Mouse (Mus musculus) right cerebral cortex, postnatal 4 days (tissue): ENCODE measurements around the gene 1700025G04Rik.

Experiments
- DNase-seq: peaks from one replicate; pipeline ENCODE4 v3.0.0-alpha.2; 2022

1700025G04Rik gene

DNA sequence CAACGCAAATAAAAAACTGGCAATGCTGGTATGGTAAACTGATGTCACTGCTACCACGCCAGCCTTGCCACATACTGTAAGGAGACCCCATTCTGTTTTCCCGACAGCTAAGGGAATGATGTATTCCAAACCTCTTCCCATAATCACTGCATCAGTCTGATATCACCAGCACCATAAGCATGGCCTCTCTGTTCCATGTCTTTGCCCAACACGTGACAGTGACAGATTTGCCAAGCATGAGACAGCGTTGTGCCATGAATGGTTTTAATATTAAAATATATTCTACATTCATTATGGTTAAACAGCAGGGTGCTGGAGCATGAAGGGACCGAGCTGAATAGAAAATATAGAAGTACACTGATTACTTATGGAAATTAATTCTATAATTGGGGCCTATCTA lies 14.2 kb downstream of the 1700025G04Rik start:
- no peak for DNase-seq

DNA sequence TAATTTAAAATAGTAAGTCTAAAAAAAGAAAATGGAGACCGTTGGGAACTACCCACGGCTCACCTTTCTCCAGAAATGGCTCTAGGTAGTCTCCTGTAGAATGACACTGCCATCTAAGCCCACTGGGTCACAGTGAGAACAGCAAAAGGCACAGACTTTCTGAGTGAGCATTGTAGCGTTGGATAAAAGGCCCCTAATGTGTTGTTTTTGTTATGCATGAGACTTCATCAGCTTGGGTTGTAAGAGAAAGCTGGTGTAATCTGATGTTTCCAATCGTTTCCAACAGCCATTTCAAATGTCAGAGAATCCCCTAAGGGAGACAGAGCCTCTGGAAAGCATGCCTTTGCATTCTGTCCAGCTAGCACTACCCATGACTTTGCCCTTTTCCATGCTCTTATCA lies 19.5 kb downstream of the 1700025G04Rik start:
- no peak for DNase-seq

GRCm38 (mm10) chr1:152069745-152070144 lies 20.2 kb downstream of the 1700025G04Rik start:
- no peak for DNase-seq

- DNase-seq, result no peak
Measured at GRCm38 (mm10) chr1:152067919-152068318, 22.0 kb downstream of the 1700025G04Rik start.

- no peak for DNase-seq
Measured at GRCm38 (mm10) chr1:152065527-152065926, 24.4 kb downstream of the 1700025G04Rik start.

- no peak for DNase-seq
Measured at GRCm38 (mm10) chr1:152063357-152064145, 26.4 kb downstream of the 1700025G04Rik start.

- no peak for DNase-seq
Measured at GRCm38 (mm10) chr1:152061745-152062144, 28.2 kb downstream of the 1700025G04Rik start.

GRCm38 (mm10) chr1:152060265-152060664 lies 29.7 kb downstream of the 1700025G04Rik start:
- no peak for DNase-seq

- no peak for DNase-seq
Measured at GRCm38 (mm10) chr1:152058776-152059175, 31.1 kb downstream of the 1700025G04Rik start.

GRCm38 (mm10) chr1:152053112-152053511 lies 36.8 kb downstream of the 1700025G04Rik start:
- DNase-seq, result no peak

- no peak for DNase-seq
Measured at GRCm38 (mm10) chr1:152051858-152052257, 38.1 kb downstream of the 1700025G04Rik start.

DNA sequence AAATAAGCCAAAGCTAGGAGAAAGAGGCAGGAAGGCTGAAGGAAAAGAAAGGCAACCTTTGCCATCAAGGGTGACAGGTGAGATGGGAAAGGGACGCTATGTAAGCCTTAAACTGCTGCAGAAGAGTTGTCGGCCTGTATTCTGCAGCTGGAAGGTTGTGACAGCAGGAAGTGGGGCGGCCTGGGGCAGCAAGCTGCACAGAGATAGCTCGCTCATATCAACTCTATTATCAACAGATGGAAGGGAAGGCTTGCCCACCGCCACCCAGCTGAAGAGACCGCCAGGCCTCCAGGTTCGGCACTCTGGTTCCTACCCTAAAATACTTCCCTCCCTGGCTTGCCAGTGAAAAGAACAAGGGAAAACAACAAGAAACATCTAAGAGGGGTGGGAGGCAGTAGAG lies 39.9 kb downstream of the 1700025G04Rik start:
- no peak for DNase-seq

GRCm38 (mm10) chr1:152048291-152048690 lies 41.6 kb downstream of the 1700025G04Rik start:
- no peak for DNase-seq

- no peak for DNase-seq
Measured at GRCm38 (mm10) chr1:152047416-152047815, 42.5 kb downstream of the 1700025G04Rik start.

DNA sequence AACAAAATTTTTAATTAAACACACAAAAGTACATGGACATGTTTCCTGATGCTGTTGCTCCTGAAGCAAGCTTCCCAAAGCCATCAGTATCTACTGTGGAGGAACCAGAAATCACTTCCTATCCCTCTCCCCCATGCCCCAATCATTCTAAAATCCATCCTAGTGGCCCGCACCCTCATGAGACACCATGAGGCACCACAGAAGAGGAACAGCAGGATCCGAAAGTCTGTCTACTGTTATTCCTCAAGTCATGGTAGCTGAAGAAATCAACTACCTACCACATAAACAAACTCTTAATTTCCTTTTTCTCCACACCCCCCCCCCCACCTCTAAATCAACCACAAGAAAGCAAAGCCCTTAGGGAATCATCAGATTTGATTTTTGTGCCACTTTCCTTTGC lies 46.5 kb downstream of the 1700025G04Rik start:
- no peak for DNase-seq

GRCm38 (mm10) chr1:152042409-152042808 lies 47.5 kb downstream of the 1700025G04Rik start:
- DNase-seq, result no peak

DNA sequence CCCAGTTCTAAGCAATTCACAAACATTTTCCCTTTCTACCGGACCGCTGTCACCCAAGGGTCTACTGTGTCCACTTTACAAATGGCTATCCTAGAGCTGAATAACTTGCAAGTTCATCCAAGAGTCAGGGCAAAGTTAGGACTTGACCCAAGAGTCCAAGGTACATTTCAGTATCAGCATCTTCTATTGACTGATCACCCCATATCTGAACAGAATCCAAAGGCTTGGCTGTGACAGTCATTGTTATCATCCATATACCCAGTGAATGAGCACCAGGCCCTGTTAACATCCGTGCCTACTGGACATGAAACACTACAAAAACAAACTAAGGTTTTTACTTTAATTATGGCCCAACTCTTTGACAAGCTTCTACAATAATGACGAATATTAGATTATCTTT lies 48.9 kb downstream of the 1700025G04Rik start:
- DNase-seq, result no peak

DNA sequence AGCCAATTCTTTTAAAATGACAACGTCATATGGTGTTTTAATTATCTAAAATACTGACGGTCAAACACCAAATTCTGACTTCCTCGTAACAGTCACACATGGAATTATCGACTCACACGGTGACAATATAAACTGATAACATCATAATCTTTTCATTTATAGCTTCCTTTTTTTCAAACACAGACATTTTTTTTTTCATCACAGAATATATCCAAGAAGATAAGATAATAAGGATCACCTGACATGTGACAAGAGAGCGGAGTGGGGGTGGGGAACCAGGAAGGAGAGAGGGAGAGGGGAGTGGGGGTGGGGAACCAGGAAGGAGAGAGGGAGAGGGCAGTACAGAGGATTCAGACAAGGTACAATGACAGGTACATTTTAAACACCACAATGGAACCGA lies 49.9 kb downstream of the 1700025G04Rik start:
- no peak for DNase-seq

- DNase-seq, result no peak
Measured at GRCm38 (mm10) chr1:152039588-152039987, 50.3 kb downstream of the 1700025G04Rik start.

DNA sequence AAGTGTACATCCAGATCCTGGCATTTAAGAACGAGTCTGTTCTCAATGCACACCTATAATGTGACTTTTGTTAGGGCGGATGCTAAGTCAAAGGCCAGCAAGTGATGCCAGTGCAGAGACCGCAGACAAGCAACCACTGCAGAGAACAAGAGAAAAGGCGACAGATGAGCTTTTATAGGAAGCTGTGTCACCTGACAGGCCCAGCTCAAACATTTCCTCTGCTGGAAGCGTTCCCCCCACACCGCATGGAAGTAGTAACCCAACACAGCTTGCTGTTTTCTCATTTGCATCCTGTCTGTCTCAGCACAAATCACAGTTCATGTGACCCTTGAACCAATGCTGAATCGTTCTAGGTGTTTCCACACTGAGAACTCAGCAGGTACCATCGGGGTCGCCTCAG lies 51.8 kb downstream of the 1700025G04Rik start:
- no peak for DNase-seq

GRCm38 (mm10) chr1:152037589-152037988 lies 52.3 kb downstream of the 1700025G04Rik start:
- DNase-seq, result no peak

DNA sequence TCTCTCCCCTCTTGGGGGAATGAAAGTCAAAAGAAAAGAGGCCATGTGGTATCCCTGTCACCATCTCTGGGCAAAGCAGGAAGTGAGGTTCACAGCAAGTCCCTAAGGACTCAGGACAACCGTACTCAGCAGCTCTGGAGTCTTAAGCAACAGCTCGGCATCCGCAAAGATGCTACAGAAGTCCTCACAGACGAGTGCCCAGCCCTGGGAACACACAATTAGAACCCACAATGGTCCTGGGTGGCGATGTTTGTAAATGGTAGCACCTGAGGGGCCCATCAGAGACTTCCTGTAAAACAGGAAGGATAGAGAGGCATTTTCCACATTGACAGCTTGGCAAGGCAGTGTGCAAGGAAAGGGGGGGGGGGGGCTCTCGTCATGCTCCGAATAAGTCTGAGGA lies 55.2 kb downstream of the 1700025G04Rik start:
- DNase-seq, result no peak

DNA sequence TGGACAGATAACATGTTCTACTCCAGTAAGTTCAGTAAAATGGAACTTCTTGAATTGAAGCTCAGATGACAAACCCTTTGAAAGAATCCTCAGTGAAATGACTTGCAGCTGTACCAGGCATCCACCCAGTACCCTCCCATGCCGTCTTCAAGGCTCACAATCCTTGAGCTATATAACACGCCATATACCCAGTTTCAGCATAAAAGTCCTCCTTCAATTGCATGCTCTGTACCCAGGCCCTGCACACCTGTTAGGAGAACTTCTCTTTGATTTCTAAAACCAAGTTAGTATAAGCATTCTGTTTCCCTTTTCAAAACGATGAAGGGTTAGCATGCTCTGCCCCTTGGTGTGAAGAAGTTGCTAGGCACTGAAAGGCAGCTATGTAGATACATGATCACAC lies 56.2 kb downstream of the 1700025G04Rik start:
- DNase-seq, result no peak

- DNase-seq, result no peak
Measured at GRCm38 (mm10) chr1:152032144-152032543, 57.8 kb downstream of the 1700025G04Rik start.

GRCm38 (mm10) chr1:152030546-152030945 lies 59.4 kb downstream of the 1700025G04Rik start:
- no peak for DNase-seq
